Comparison of ENCODE assay signal across 23 mouse cellular contexts in genomic region chrX:160782276-160782675, GRCm38 (mm10). TPM values are rescaled to one million over a fixed set of nuclear protein-coding genes. Genes with fewer than 3 reads are reported as not detected.
"Had no signal": no experiment of that assay in that cellular context is flagged by ENCODE, and none has a peak within 500 bp of the region (broad histone marks: within the 10 kb centered on the region; RNA-seq: fewer than 3 reads in every experiment).

No protein-coding gene starts in this region.

- H3K4me3 ChIP-seq: intestine, embryonic 15.5 days; kidney, embryonic 15.5 days; limb, embryonic 10.5 days; limb, embryonic 13.5 days; liver, embryonic 13.5 days; lung, embryonic 15.5 days; midbrain, embryonic 12.5 days; midbrain, embryonic 15.5 days; neural tube, embryonic 12.5 days; neural tube, embryonic 15.5 days had no signal

- H3K9me3 ChIP-seq: intestine, embryonic 15.5 days; kidney, embryonic 15.5 days; limb, embryonic 10.5 days; limb, embryonic 13.5 days; liver, embryonic 13.5 days; lung, embryonic 15.5 days; midbrain, embryonic 12.5 days; midbrain, embryonic 15.5 days; neural tube, embryonic 12.5 days; neural tube, embryonic 15.5 days had no signal

- H3K4me2 ChIP-seq: intestine, embryonic 15.5 days; kidney, embryonic 15.5 days; limb, embryonic 13.5 days; liver, embryonic 13.5 days; lung, embryonic 15.5 days; midbrain, embryonic 12.5 days; midbrain, embryonic 15.5 days; neural tube, embryonic 12.5 days; neural tube, embryonic 15.5 days had no signal

- H3K36me3 ChIP-seq: intestine, embryonic 15.5 days; kidney, embryonic 15.5 days; limb, embryonic 10.5 days; limb, embryonic 13.5 days; liver, embryonic 13.5 days; lung, embryonic 15.5 days; midbrain, embryonic 12.5 days; midbrain, embryonic 15.5 days; neural tube, embryonic 12.5 days; neural tube, embryonic 15.5 days had no signal

- DNase-seq: kidney, adult 11 months; kidney, adult 8-10 months; kidney, postnatal 10 days; kidney, postnatal 36 days; liver, embryonic 13.5 days; lung, postnatal 14 days; thymus, postnatal 36 days had no signal

- H3K27me3 ChIP-seq: intestine, embryonic 15.5 days; liver, embryonic 13.5 days had no signal

- H3K27ac ChIP-seq: intestine, embryonic 15.5 days; kidney, embryonic 15.5 days; limb, embryonic 10.5 days; limb, embryonic 13.5 days; liver, embryonic 13.5 days; lung, embryonic 15.5 days; macrophage; midbrain, embryonic 12.5 days; midbrain, embryonic 15.5 days; neural tube, embryonic 12.5 days; neural tube, embryonic 15.5 days had no signal

- ATAC-seq: intestine, embryonic 15.5 days; midbrain, embryonic 15.5 days had no signal

- H3K9ac ChIP-seq: intestine, embryonic 15.5 days; kidney, embryonic 15.5 days; limb, embryonic 13.5 days; liver, embryonic 13.5 days; lung, embryonic 15.5 days; midbrain, embryonic 12.5 days; midbrain, embryonic 15.5 days; neural tube, embryonic 12.5 days; neural tube, embryonic 15.5 days had no signal

- H3K4me1 ChIP-seq: intestine, embryonic 15.5 days; kidney, embryonic 15.5 days; limb, embryonic 10.5 days; limb, embryonic 13.5 days; liver, embryonic 13.5 days; lung, embryonic 15.5 days; midbrain, embryonic 12.5 days; midbrain, embryonic 15.5 days; neural tube, embryonic 12.5 days; neural tube, embryonic 15.5 days had no signal

RNA-seq across cellular contexts. Expression of gene Rs1, which starts 14.5 kb away (rescaled TPM):
- polyA plus RNA-seq: intestine, embryonic 15.5 days; kidney, embryonic 15.5 days; limb, embryonic 10.5 days; liver, adult 2 months; liver, embryonic 13.5 days; liver, embryonic 16.5 days; macrophage; midbrain, embryonic 12.5 days; neural tube, embryonic 12.5 days; neural tube, embryonic 15.5 days; small intestine, adult 2 months; spleen, adult 2 months; urinary bladder, adult 2 months had no signal

RNA-seq across cellular contexts. Expression of gene Ppef1, which starts 46.7 kb away (rescaled TPM):
- polyA plus RNA-seq: kidney, embryonic 15.5 days; limb, embryonic 10.5 days; liver, adult 2 months; liver, embryonic 16.5 days; macrophage; midbrain, embryonic 12.5 days; small intestine, adult 2 months; spleen, adult 2 months; stomach, embryonic 14.5 days; urinary bladder, adult 2 months had no signal
